In the genomic region with DNA sequence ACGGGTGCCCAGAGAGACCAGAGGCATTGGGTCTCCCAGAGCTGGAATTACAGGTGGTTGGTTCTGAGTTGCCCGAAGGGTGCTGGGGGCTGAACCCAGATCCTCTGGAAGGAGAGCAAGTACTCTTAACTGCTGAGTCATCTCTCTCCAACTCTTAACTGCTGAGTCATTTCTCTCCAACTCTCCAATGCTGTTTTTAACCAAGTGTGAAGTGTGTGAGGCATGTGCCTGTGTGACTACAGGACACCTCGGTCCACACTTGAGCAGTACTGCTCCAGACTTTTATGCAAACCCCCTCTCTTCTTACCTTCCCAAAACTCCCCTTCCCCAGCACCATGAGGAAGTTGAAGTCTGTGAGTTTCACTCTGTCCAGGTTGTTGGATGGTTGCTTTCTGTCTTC, we compare ENCODE assay signal across 18 mouse cellular contexts.
DNase-seq lines count a peak whose midpoint lies in the region; ATAC-seq and TF ChIP-seq lines count a peak whose summit lies in the region.
"Had no signal": no experiment of that assay in that cellular context is flagged by ENCODE, and none has a peak within 500 bp of the region (broad histone marks: within the 10 kb centered on the region; RNA-seq: fewer than 3 reads in every experiment).

No protein-coding gene starts in this region.

- H3K4me1 ChIP-seq in liver, embryonic 13.5 days (replicated peaks) = peaks cover 35% of the 10 kb centered on the region
- peaks cover 16% of the 10 kb centered on the region for H3K4me1 ChIP-seq in hindbrain, embryonic 10.5 days (replicated peaks)
- H3K4me1 ChIP-seq: lung, embryonic 15.5 days had no signal

- no peaks in the 10 kb centered on the region for H3K79me2 ChIP-seq in C2C12 (ENCODE audit: control insufficient read depth, insufficient read depth)

- peak overlapping the region; percentile 50 for H3K9ac ChIP-seq in liver, embryonic 13.5 days
- H3K9ac ChIP-seq: forebrain, embryonic 15.5 days; heart, embryonic 15.5 days; hindbrain, embryonic 13.5 days; lung, embryonic 15.5 days had no signal

- H3K4me2 ChIP-seq in liver, embryonic 13.5 days = peak overlapping the region; percentile 13; the same call in 1 of the 2 replicates
- H3K4me2 ChIP-seq: forebrain, embryonic 15.5 days; heart, embryonic 15.5 days; hindbrain, embryonic 13.5 days; lung, embryonic 15.5 days had no signal

- ATAC-seq in liver, embryonic 13.5 days (ENCODE audit: low read depth) = peak; percentile 90
- ATAC-seq: forebrain, embryonic 15.5 days had no signal

- DNase-seq in 3134 (ENCODE audit: extremely low read depth, insufficient read length, low spot score) (peak; percentile 56), adipocyte (ENCODE audit: low spot score) (peak; percentile 25)
- peak; percentile 39 for DNase-seq in liver, embryonic 13.5 days
- no peak for DNase-seq in hindbrain, embryonic 10.5 days (ENCODE audit: low spot score)
- DNase-seq in thymus, postnatal 25 days = no peak
- no peak for DNase-seq in ovary, postnatal 10 days (ENCODE audit: low spot score)
- DNase-seq: adrenal gland, adult 8-10 months; gastrocnemius, postnatal 10 days; kidney, adult 11 months; kidney, postnatal 25 days; right cerebral cortex, adult 18-20 months had no signal

- H3K27ac ChIP-seq in liver, embryonic 13.5 days = peak overlapping the region; percentile 78
- H3K27ac ChIP-seq in hindbrain, embryonic 10.5 days = no peak overlapping the region
- H3K27ac ChIP-seq: forebrain, embryonic 15.5 days; heart, embryonic 15.5 days; hindbrain, embryonic 13.5 days; limb, embryonic 10.5 days; lung, embryonic 15.5 days had no signal

- no peaks in the 10 kb centered on the region for H3K9me3 ChIP-seq in liver, embryonic 13.5 days (replicated peaks)
- H3K9me3 ChIP-seq in hindbrain, embryonic 10.5 days = no peaks in the 10 kb centered on the region
- H3K9me3 ChIP-seq: forebrain, embryonic 15.5 days; heart, embryonic 15.5 days; hindbrain, embryonic 13.5 days; limb, embryonic 10.5 days; lung, embryonic 15.5 days; megakaryocyte, embryonic 14.5 days had no signal

- H3K79me3 ChIP-seq in C2C12 (ENCODE audit: low read depth) = no peaks in the 10 kb centered on the region

- TF ChIP-seq CTCF in C2C12 (IDR thresholded peaks at IDR 0.05; ENCODE audit: control insufficient read depth, insufficient read depth, insufficient read length) = no peak

- 64% methylated on average over 3 of the region's 3 CpGs for WGBS in liver, embryonic 13.5 days (ENCODE audit: insufficient replicate concordance)
- WGBS in hindbrain, embryonic 10.5 days = 94% methylated on average over 3 of the region's 3 CpGs

- peaks cover 27% of the 10 kb centered on the region for H3K36me3 ChIP-seq in C2C12 (ENCODE audit: control insufficient read depth, insufficient read depth)
- no peaks in the 10 kb centered on the region for H3K36me3 ChIP-seq in liver, embryonic 13.5 days
- no peaks in the 10 kb centered on the region for H3K36me3 ChIP-seq in hindbrain, embryonic 10.5 days
- H3K36me3 ChIP-seq: forebrain, embryonic 15.5 days; hindbrain, embryonic 13.5 days; limb, embryonic 10.5 days; lung, embryonic 15.5 days had no signal

- no peaks in the 10 kb centered on the region for H3K27me3 ChIP-seq in C2C12 (ENCODE audit: control insufficient read depth, insufficient read depth, insufficient read length)
- no peaks in the 10 kb centered on the region for H3K27me3 ChIP-seq in liver, embryonic 13.5 days
- H3K27me3 ChIP-seq in hindbrain, embryonic 10.5 days (ENCODE audit: insufficient read depth, poor library complexity, severe bottlenecking) = peaks cover 8% of the 10 kb centered on the region; the same call in 1 of the 2 replicates
- H3K27me3 ChIP-seq: forebrain, embryonic 15.5 days; heart, embryonic 15.5 days; lung, embryonic 15.5 days; megakaryocyte, embryonic 14.5 days had no signal

- H3K4me3 ChIP-seq in C2C12 (ENCODE audit: insufficient read depth, poor library complexity, severe bottlenecking) = no peak overlapping the region
- H3K4me3 ChIP-seq in liver, embryonic 13.5 days (replicated peaks) = no peak overlapping the region
- H3K4me3 ChIP-seq in hindbrain, embryonic 10.5 days = no peak overlapping the region
- H3K4me3 ChIP-seq: forebrain, embryonic 15.5 days; heart, embryonic 15.5 days; hindbrain, embryonic 13.5 days; limb, embryonic 10.5 days; lung, embryonic 15.5 days; megakaryocyte, embryonic 14.5 days had no signal

- H3ac ChIP-seq in C2C12 (ENCODE audit: control insufficient read depth, insufficient read length, low read depth) = no peak overlapping the region

TF ChIP-seq in C2C12, 6 proteins besides CTCF, POLR2A, EP300 and RAD21:
- TF ChIP-seq USF1 (IDR thresholded peaks at IDR 0.05; ENCODE audit: low read depth) = no peak
- TF ChIP-seq MAX (IDR thresholded peaks at IDR 0.05) = peak; percentile 69
- no peak for TF ChIP-seq CEBPB (IDR thresholded peaks at IDR 0.05; ENCODE audit: low read depth)
- no peak for TF ChIP-seq FOSL1 (IDR thresholded peaks at IDR 0.05; ENCODE audit: insufficient read depth, low read length, poor library complexity, severe bottlenecking)
- TF ChIP-seq MYOD1 (IDR thresholded peaks at IDR 0.05; ENCODE audit: control insufficient read depth, insufficient read length, low read depth) = no peak
- no peak for TF ChIP-seq MYOG (IDR thresholded peaks at IDR 0.05; ENCODE audit: control insufficient read depth, extremely low read depth, insufficient read length)

Comparison
In these comparisons a context has a peak if more than half of its experiments do, and no peak if none do; other contexts are left out.
1. DNase-seq: peak in 3134 (single experiment), adipocyte (single experiment) and liver, embryonic 13.5 days (single experiment); none in hindbrain, embryonic 10.5 days (single experiment), thymus, postnatal 25 days (single experiment) and ovary, postnatal 10 days (single experiment).